Mouse (Mus musculus): ENCODE results near the gene Hoxd8. TPM values are rescaled to one million over a fixed set of nuclear protein-coding genes. Genes with fewer than 3 reads are reported as not detected.

The Hoxd8 gene
- polyA plus RNA-seq, 1 experiment from 2014 or later, result 45.6 TPM

GRCm38 (mm10) chr2:74711721-74712621, 7.6 kb downstream of the Hoxd8 start, which contains the start of the genes Hoxd3 and Hoxd4:
TSS of gene Hoxd3 (plus strand) at chr2:74711927.
TSS of gene Hoxd4 (plus strand) at chr2:74711929.
- Histone ChIP-seq H3K9me3 (ENCODE audit: low read length) (no peaks in the 10 kb centered on the region), H3K36me3 (ENCODE audit: insufficient read depth, low read length) (no peaks in the 10 kb centered on the region), H3K9ac (replicated peaks; ENCODE audit: low read length) (peak within 1 kb of the TSS; percentile 99), H3K27ac (ENCODE audit: low read length) (peak within 1 kb of the TSS; percentile 99), H3K4me1 (ENCODE audit: insufficient read depth, low read length) (peaks cover 50% of the 10 kb centered on the region), H3K4me2 (replicated peaks; ENCODE audit: low read depth, low read length) (peak within 1 kb of the TSS; percentile 63), H3K4me3 (ENCODE audit: low read length) (peak within 1 kb of the TSS; percentile 97), H3K27me3 (ENCODE audit: insufficient read depth, low read length) (no peaks in the 10 kb centered on the region)
- WGBS, result under 1% methylated on average over 65 of the region's 65 CpGs
- peak; percentile 3 for ATAC-seq (ENCODE audit: low FRiP score, low TSS enrichment)

- 5% methylated on average over 19 of the region's 19 CpGs for WGBS
- Histone ChIP-seq H3K4me2 (replicated peaks; ENCODE audit: low read depth, low read length) (peak overlapping the region; percentile 63), H3K36me3 (ENCODE audit: insufficient read depth, low read length) (no peaks in the 10 kb centered on the region), H3K4me1 (ENCODE audit: insufficient read depth, low read length) (peaks cover 49% of the 10 kb centered on the region), H3K9ac (replicated peaks; ENCODE audit: low read length) (peak overlapping the region; percentile 99), H3K27me3 (ENCODE audit: insufficient read depth, low read length) (no peaks in the 10 kb centered on the region), H3K27ac (ENCODE audit: low read length) (peak overlapping the region; percentile 99), H3K4me3 (ENCODE audit: low read length) (peak overlapping the region; percentile 97), H3K9me3 (ENCODE audit: low read length) (no peaks in the 10 kb centered on the region)
- no peak; the same call in 1 of the 2 replicates for ATAC-seq (ENCODE audit: low FRiP score, low TSS enrichment)
These were observed 9.1 kb downstream of the Hoxd8 start for GRCm38 (mm10) chr2:74713239-74714150.

DNA sequence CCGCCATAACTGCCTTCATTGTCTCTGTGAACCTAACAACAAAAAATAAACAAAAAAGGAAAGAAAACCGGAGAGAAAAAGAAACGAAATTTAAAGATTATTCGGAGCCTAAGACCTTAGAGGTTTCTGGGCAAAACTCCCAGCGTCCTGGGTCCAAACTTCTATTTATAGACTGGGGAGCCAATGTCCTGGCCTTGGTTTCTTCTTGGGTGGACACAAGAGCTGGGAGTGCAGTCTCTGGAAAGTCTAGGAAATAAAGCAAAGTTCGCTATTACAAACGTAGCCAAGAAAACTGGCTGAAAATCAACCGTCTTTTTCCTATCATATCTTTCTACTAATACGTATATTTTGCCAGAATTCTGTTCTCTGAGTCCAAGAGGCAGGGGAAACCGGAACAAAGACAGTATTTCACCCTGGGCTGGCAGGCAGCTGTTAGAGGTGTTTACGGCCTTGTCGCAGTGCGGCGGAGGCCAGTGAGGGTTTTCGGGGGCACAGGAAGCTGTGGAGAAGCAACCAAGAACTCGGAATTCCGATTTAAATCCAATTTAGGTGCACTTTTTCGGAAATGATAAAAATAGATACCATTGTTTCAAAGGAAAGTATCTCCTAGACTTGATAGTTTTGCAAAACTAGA, 9.9 kb downstream of the Hoxd8 start:
- Histone ChIP-seq H3K4me1 (ENCODE audit: insufficient read depth, low read length) (peaks cover 48% of the 10 kb centered on the region), H3K4me3 (ENCODE audit: low read length) (peak overlapping the region; percentile 97), H3K36me3 (ENCODE audit: insufficient read depth, low read length) (no peaks in the 10 kb centered on the region), H3K9me3 (ENCODE audit: low read length) (no peaks in the 10 kb centered on the region), H3K4me2 (replicated peaks; ENCODE audit: low read depth, low read length) (peak overlapping the region; percentile 63), H3K9ac (replicated peaks; ENCODE audit: low read length) (peak overlapping the region; percentile 99), H3K27ac (ENCODE audit: low read length) (peak overlapping the region; percentile 99), H3K27me3 (ENCODE audit: insufficient read depth, low read length) (no peaks in the 10 kb centered on the region)
- 3% methylated on average over 18 of the region's 18 CpGs for WGBS
- no peak for ATAC-seq (ENCODE audit: low FRiP score, low TSS enrichment)

DNA sequence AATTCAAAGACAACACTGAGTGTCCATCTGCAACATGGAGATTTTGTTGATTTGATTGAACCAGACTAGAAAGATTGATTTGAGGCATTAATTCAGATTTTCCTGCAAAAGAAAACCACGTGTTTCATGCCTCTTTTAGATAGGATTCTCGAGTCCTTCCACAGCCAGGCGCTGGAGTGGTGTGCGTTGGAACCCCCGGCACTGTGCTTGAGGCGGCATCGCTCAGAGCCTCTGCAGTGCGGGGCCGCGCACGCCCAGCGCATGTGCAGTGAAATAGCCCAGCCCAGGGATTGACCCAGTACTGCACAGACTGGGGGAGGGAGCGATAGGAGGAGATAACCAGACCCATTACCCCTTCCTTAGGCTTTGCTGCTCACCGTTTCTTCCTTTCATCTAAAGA, 10.5 kb downstream of the Hoxd8 start:
- Histone ChIP-seq H3K27me3 (ENCODE audit: insufficient read depth, low read length) (no peaks in the 10 kb centered on the region), H3K4me2 (replicated peaks; ENCODE audit: low read depth, low read length) (peak overlapping the region; percentile 63), H3K27ac (ENCODE audit: low read length) (peak overlapping the region; percentile 99), H3K9ac (replicated peaks; ENCODE audit: low read length) (peak overlapping the region; percentile 99), H3K4me1 (ENCODE audit: insufficient read depth, low read length) (peaks cover 48% of the 10 kb centered on the region), H3K9me3 (ENCODE audit: low read length) (no peaks in the 10 kb centered on the region), H3K36me3 (ENCODE audit: insufficient read depth, low read length) (no peaks in the 10 kb centered on the region), H3K4me3 (ENCODE audit: low read length) (peak overlapping the region; percentile 97)
- ATAC-seq (ENCODE audit: low FRiP score, low TSS enrichment), result peak; percentile 84
- WGBS, result 1% methylated on average over 14 of the region's 14 CpGs

- peak overlapping the region; percentile 63 for H3K4me2 ChIP-seq (replicated peaks; ENCODE audit: low read depth, low read length)
- no peaks in the 10 kb centered on the region for H3K9me3 ChIP-seq (ENCODE audit: low read length)
- peak overlapping the region; percentile 97 for H3K4me3 ChIP-seq (ENCODE audit: low read length)
- peak overlapping the region; percentile 99 for H3K27ac ChIP-seq (ENCODE audit: low read length)
- H3K9ac ChIP-seq (replicated peaks; ENCODE audit: low read length), result peak overlapping the region; percentile 99
- WGBS, result 3% methylated on average over 26 of the region's 26 CpGs
- peaks cover 48% of the 10 kb centered on the region for H3K4me1 ChIP-seq (ENCODE audit: insufficient read depth, low read length)
- H3K27me3 ChIP-seq (ENCODE audit: insufficient read depth, low read length), result no peaks in the 10 kb centered on the region
- H3K36me3 ChIP-seq (ENCODE audit: insufficient read depth, low read length), result no peaks in the 10 kb centered on the region
- peak; percentile 77 for ATAC-seq (ENCODE audit: low FRiP score, low TSS enrichment)
These were observed 11.3 kb downstream of the Hoxd8 start for GRCm38 (mm10) chr2:74715504-74716241.

DNA sequence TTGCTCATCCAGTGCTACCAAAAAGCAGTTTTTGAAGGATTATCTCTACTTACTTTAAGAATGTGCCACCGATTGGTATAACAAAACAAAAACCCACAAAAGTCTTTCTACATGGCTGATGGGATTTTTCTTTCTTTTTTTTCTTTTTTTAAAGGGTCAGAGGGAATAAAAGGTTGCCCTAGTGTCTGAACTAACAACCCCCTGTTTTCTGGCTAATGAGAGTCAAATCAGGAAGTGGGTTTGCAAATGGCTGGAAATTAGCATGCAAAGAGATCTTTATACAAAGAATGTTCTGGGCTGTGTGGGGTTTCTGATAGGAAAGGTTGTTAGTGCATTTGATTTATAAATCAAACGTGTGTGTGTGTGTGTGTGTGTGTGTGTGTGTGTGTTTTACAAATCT, 16.0 kb downstream of the Hoxd8 start:
- no peak overlapping the region for H3K9ac ChIP-seq (replicated peaks; ENCODE audit: low read length)
- no peaks in the 10 kb centered on the region for H3K9me3 ChIP-seq (ENCODE audit: low read length)
- H3K27ac ChIP-seq (ENCODE audit: low read length), result no peak overlapping the region
- no peak overlapping the region for H3K4me3 ChIP-seq (ENCODE audit: low read length)
- no peaks in the 10 kb centered on the region for H3K27me3 ChIP-seq (ENCODE audit: insufficient read depth, low read length)
- 26% methylated on average over 2 of the region's 2 CpGs for WGBS
- H3K36me3 ChIP-seq (ENCODE audit: insufficient read depth, low read length), result no peaks in the 10 kb centered on the region
- peaks cover 86% of the 10 kb centered on the region for H3K4me1 ChIP-seq (ENCODE audit: insufficient read depth, low read length)
- no peak for ATAC-seq (ENCODE audit: low FRiP score, low TSS enrichment)
- 0 out of 2 replicates have a peak overlapping the region, but pooled peaks have one; percentile 45 for H3K4me2 ChIP-seq (replicated peaks; ENCODE audit: low read depth, low read length)

- no peaks in the 10 kb centered on the region for H3K9me3 ChIP-seq (ENCODE audit: low read length)
- H3K36me3 ChIP-seq (ENCODE audit: insufficient read depth, low read length), result no peaks in the 10 kb centered on the region
- H3K27ac ChIP-seq (ENCODE audit: low read length), result peak overlapping the region; percentile 76
- no peak for ATAC-seq (ENCODE audit: low FRiP score, low TSS enrichment)
- no peaks in the 10 kb centered on the region for H3K27me3 ChIP-seq (ENCODE audit: insufficient read depth, low read length)
- peaks cover 81% of the 10 kb centered on the region for H3K4me1 ChIP-seq (ENCODE audit: insufficient read depth, low read length)
- peak overlapping the region; percentile 45 for H3K4me2 ChIP-seq (replicated peaks; ENCODE audit: low read depth, low read length)
- peak overlapping the region; percentile 45 for H3K4me3 ChIP-seq (ENCODE audit: low read length)
- H3K9ac ChIP-seq (replicated peaks; ENCODE audit: low read length), result peak overlapping the region; percentile 49
- 24% methylated on average over 5 of the region's 5 CpGs for WGBS
These were observed 16.6 kb downstream of the Hoxd8 start for GRCm38 (mm10) chr2:74720955-74721491.

DNA sequence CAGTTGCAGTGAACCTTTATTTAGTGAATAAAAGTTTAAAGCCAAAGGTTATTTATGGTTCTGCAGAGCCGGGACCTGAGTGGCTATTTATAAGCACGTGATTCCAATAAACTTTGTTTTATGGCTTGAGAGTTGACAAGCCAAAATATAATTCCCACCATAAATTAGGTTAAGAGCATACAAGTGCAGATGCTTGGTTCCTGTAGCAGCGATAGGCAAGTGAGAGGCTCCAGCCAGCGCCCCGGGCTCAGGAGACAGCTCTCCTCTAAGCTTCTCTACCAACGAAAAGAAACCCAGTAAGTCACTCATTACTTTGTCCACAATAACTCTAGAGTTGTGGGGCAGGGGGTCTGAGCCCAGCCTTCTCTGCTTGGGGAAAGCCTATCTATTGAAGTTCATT, 17.5 kb downstream of the Hoxd8 start:
- H3K27ac ChIP-seq (ENCODE audit: low read length), result peak overlapping the region; percentile 76
- H3K9me3 ChIP-seq (ENCODE audit: low read length), result no peaks in the 10 kb centered on the region
- peaks cover 5% of the 10 kb centered on the region; the same call in 1 of the 2 replicates for H3K36me3 ChIP-seq (ENCODE audit: insufficient read depth, low read length)
- H3K9ac ChIP-seq (replicated peaks; ENCODE audit: low read length), result peak overlapping the region; percentile 59
- H3K4me3 ChIP-seq (ENCODE audit: low read length), result peak overlapping the region; percentile 45
- 15% methylated on average over 6 of the region's 6 CpGs for WGBS
- peaks cover 81% of the 10 kb centered on the region for H3K4me1 ChIP-seq (ENCODE audit: insufficient read depth, low read length)
- no peaks in the 10 kb centered on the region for H3K27me3 ChIP-seq (ENCODE audit: insufficient read depth, low read length)
- peak; percentile 58; the same call in 1 of the 2 replicates for ATAC-seq (ENCODE audit: low FRiP score, low TSS enrichment)
- H3K4me2 ChIP-seq (replicated peaks; ENCODE audit: low read depth, low read length), result peak overlapping the region; percentile 45

Measured in kidney, embryonic 16.5 days (tissue).